Mouse (Mus musculus) stomach, embryonic 16.5 days (tissue): ENCODE results near the gene Gphn. TPM values are rescaled to one million over a fixed set of nuclear protein-coding genes. Genes with fewer than 3 reads are reported as not detected.

ENCODE experiments used
- ATAC-seq: fragments of 200-750 bp; cut with Nextera tagmentation; 2 replicates; pipeline ENCODE4 v1.8.0; 2017; ENCODE audit warnings: moderate number of reproducible peaks, moderate TSS enrichment; ENCODE audit not compliant: insufficient read depth, low FRiP score
- H3K27ac ChIP-seq: fragments of 300-500 bp; sonication (generic); 2 replicates; pipeline ENCODE4 v1.5.1; 2014; ENCODE audit warnings: low read length
- H3K27me3 ChIP-seq: fragments of 300-500 bp; sonication (generic); 2 replicates; pipeline ENCODE4 v1.6.1; 2014; ENCODE audit warnings: low read length, control low read depth, mixed read lengths; ENCODE audit not compliant: control insufficient read depth, insufficient read depth
- H3K36me3 ChIP-seq: fragments of 300-500 bp; sonication (generic); 2 replicates; pipeline ENCODE4 v1.6.1; 2014; ENCODE audit warnings: low read length; ENCODE audit not compliant: control insufficient read depth, insufficient read depth
- H3K4me1 ChIP-seq: fragments of 300-500 bp; sonication (generic); 2 replicates; pipeline ENCODE4 v1.6.1; 2014; ENCODE audit warnings: low read length, control low read depth, mixed read lengths; ENCODE audit not compliant: control insufficient read depth, insufficient read depth
- H3K4me2 ChIP-seq: fragments of 300-500 bp; sonication (generic); 2 replicates; pipeline ENCODE4 v1.6.1; 2014; ENCODE audit warnings: low read depth, low read length, mixed read lengths
- H3K4me3 ChIP-seq: fragments of 300-500 bp; sonication (generic); replicated peaks from 2 replicates; pipeline ENCODE4 v1.5.1; 2014; ENCODE audit warnings: mild to moderate bottlenecking, low read length
- H3K9ac ChIP-seq: fragments of 300-500 bp; sonication (generic); 2 replicates; pipeline ENCODE4 v1.6.1; 2014; ENCODE audit warnings: low read length
- H3K9me3 ChIP-seq: fragments of 300-500 bp; sonication (generic); replicated peaks from 2 replicates; pipeline ENCODE4 v1.6.1; 2016; ENCODE audit warnings: low read length, control low read depth; ENCODE audit not compliant: control insufficient read depth
- WGBS: fragments of 180-500 bp; shearing (Covaris S2); extraction: QIAGEN DNeasy Blood & Tissue Kit; methylation state at CpG from one replicate; pipeline ENCODE4 v1.1.7; 2014; 5-methylcytosine and 5-hydroxymethylcytosine counted together
- polyA plus RNA-seq: library from polyadenylated mRNA; unstranded; fragments of >200 nt; fragmentation: Nextera tagmentation; extraction: Ambion mirVana; gene quantifications from 2 replicates; pipeline ENCODE4 v1.2.1, GENCODE M21; 2015

Gphn gene
- polyA plus RNA-seq, 1 experiment from 2014 or later, result 18.3 TPM

DNA sequence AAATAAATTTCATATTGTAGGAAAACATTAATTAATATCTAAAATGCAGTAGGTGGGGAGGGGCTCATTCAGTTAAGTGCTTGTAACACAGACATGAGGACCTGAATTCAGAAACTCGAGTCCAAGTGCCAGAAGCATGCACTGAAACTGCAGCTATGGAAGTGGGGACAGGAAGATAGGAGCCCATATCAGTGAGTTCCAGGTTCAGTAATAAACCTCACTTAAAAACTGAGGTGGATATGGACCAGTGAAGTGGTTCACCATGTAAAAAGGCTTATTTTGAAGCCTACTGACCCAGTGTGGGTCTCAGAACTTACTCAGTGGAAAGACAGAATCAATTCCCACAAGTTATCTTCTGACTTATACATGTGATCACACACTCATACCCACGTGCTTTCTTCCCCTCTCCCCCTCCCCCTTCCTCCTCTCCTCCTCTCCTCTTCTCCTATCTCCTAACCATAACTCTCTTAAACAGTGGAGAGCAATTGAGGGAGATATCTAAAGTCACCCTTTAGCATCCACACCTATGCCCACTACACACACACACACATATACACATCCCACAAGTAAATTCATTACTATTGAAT, 433.6 kb downstream of the Gphn start:
- Histone ChIP-seq H3K27ac (no peak overlapping the region), H3K4me3 (no peak overlapping the region), H3K9me3 (no peaks in the 10 kb centered on the region), H3K4me2 (no peak overlapping the region), H3K27me3 (no peaks in the 10 kb centered on the region), H3K36me3 (no peaks in the 10 kb centered on the region), H3K9ac (no peak overlapping the region), H3K4me1 (no peaks in the 10 kb centered on the region)
- 51% methylated on average over 2 of the region's 2 CpGs for WGBS
- no peak for ATAC-seq

DNA sequence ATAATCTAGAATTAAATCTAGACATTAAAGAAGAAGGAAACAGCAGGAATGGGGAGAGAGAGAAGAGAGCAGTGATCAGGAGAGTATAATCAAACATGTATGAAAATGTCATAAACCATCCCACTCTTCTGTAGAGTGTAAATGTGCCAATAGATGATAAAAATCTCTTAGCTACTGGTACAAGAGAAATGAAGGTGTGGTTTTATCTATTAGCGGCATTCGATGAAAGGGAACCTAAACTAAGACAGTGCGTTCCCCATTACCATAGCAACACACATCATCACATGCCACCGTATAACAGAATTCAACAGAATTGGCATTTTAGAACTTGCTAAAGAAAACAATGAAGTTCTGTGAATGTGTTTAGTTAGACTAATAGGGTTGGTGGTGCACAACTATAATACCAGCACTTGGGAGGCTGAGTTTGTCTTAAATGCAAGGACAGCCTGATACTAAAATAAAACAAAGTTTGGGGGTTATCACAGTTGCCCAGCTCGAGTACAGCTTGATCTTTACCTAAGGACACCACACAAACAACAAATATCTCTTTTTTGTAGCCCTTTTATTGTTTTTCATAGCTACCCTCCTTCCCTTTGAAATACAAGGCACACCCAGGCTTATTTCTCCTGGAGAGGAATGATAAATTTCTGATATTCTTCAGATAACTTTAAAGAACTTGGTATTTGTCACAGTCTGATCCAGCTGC, 452.1 kb downstream of the Gphn start:
- 84% methylated on average over 5 of the region's 5 CpGs for WGBS
- Histone ChIP-seq H3K27me3 (no peaks in the 10 kb centered on the region), H3K36me3 (no peaks in the 10 kb centered on the region), H3K9me3 (no peaks in the 10 kb centered on the region), H3K4me3 (no peak overlapping the region), H3K9ac (no peak overlapping the region), H3K27ac (no peak overlapping the region), H3K4me1 (no peaks in the 10 kb centered on the region), H3K4me2 (no peak overlapping the region)
- no peak for ATAC-seq

DNA sequence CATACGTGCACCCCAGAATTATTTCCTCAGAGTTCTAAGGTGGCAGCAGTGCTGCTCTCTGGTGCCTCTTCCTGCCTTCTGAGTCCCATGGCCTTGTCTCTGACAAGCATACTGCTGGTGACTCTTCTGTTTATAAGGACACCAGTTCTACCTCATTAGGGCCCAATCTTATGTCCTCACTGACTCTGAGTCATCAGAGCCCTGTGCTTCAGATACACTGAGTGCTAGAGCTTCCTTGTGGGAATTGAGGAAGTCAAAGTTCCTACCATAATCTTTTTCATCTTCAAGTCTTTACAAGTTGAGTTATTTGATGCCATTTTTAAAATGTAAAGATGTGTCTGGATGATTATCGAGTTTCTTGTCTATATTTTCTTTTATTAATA, 452.6 kb downstream of the Gphn start:
- Histone ChIP-seq H3K36me3 (no peaks in the 10 kb centered on the region), H3K27me3 (no peaks in the 10 kb centered on the region), H3K4me1 (no peaks in the 10 kb centered on the region), H3K4me2 (no peak overlapping the region), H3K9me3 (no peaks in the 10 kb centered on the region), H3K27ac (no peak overlapping the region), H3K9ac (no peak overlapping the region), H3K4me3 (no peak overlapping the region)
- ATAC-seq, result no peak
- 87% methylated on average over 2 of the region's 2 CpGs for WGBS

DNA sequence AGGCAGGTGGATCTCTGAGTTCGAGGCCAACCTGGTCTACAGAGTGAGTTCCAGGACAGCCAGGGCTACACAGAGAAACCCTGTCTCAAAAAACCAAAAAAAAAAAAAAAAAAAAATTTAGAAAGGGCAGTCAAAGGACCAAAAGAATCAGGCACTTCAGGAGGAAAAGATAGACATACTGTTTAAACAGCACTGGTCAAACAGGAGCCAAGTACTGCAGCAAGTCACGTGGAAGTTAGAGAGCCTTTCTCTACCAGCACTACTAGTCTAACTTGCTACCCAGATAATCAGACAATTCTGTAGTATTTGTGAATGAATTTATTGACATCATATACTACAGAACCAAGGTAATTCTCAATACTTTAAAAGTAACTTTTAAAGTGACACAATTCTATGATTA, 454.9 kb downstream of the Gphn start:
- WGBS, result 83% methylated on average over 2 of the region's 2 CpGs
- Histone ChIP-seq H3K36me3 (no peaks in the 10 kb centered on the region), H3K27ac (no peak overlapping the region), H3K9me3 (no peaks in the 10 kb centered on the region), H3K9ac (no peak overlapping the region), H3K4me1 (no peaks in the 10 kb centered on the region), H3K27me3 (no peaks in the 10 kb centered on the region), H3K4me2 (no peak overlapping the region), H3K4me3 (no peak overlapping the region)
- ATAC-seq, result no peak

DNA sequence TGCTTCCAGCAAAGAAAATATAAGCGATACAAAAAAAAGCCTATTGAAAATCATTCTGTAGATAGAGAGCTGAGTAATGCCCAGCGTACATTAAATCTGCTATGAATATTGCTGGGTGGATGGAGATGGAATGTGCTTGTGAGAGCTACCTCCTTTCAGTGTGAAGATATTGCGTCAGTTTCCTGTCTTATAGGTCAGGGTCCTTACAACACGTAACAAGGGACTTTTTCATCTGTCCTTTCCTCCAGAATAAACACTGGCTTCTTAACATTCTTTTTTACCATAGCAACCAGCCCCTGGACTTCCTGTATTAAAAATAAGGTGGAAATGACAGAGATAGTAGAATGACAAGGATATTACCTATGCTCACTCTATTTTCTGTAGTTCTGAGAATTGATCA, 456.1 kb downstream of the Gphn start:
- H3K4me1 ChIP-seq, result no peaks in the 10 kb centered on the region
- H3K9me3 ChIP-seq, result no peaks in the 10 kb centered on the region
- ATAC-seq, result no peak
- H3K9ac ChIP-seq, result no peak overlapping the region
- no peak overlapping the region for H3K4me2 ChIP-seq
- no peaks in the 10 kb centered on the region for H3K27me3 ChIP-seq
- H3K4me3 ChIP-seq, result no peak overlapping the region
- no peak overlapping the region for H3K27ac ChIP-seq
- whole genome bisulfite sequencing, result 67% methylated on average over 4 of the region's 4 CpGs
- no peaks in the 10 kb centered on the region for H3K36me3 ChIP-seq

DNA sequence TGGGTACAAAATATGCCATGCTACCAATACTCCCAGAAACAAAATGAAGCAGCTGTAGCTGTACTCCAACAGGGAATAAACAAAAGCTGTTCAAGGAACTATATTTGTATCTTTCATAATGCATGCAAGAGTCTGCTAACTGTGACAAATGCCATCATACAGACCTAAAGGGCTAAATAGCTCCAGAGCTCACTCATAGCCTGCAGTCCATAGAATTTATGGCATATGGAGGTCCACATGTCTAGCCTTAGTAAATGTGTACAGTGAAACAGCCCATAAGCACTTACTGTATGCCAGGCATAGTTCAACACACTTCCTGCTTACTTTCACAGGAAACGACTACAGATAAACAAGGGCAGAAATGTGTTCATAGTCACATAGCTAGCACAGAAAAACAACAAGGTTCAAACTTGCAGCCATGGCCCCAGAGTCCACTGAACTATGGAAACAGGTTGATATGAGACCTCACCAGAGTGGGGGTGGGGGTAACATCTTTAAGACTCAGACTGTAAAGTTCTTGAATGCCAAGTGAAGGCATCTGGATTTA, 459.6 kb downstream of the Gphn start:
- H3K36me3 ChIP-seq, result no peaks in the 10 kb centered on the region
- H3K27ac ChIP-seq, result no peak overlapping the region
- no peaks in the 10 kb centered on the region for H3K9me3 ChIP-seq
- ATAC-seq, result no peak
- WGBS, result 60% methylated on average over 1 of the region's 1 CpGs
- H3K9ac ChIP-seq, result no peak overlapping the region
- no peak overlapping the region for H3K4me3 ChIP-seq
- H3K4me2 ChIP-seq, result no peak overlapping the region
- no peaks in the 10 kb centered on the region for H3K27me3 ChIP-seq
- H3K4me1 ChIP-seq, result no peaks in the 10 kb centered on the region

DNA sequence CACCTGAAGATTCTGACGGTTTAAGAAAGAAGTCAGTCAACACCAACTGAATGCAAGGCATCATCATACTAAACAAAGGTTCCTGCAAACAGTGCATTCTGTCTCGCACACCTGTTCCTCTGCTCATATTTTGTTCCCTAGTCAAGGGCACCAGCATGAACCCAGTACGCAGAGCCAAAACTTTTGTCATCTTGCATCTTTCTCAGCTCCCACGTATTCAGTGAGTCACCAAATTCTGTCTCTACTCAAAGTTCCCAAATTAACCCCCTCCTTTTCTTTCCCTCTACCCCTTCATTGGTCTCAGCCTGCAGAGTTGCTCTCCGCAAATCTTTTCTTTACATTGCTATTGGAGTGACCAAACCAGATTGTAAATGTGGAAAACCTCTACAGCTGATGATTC, 462.7 kb downstream of the Gphn start:
- no peak for ATAC-seq
- H3K27me3 ChIP-seq, result no peaks in the 10 kb centered on the region
- no peak overlapping the region for H3K4me2 ChIP-seq
- H3K4me1 ChIP-seq, result no peaks in the 10 kb centered on the region
- WGBS, result 80% methylated on average over 5 of the region's 5 CpGs
- H3K4me3 ChIP-seq, result no peak overlapping the region
- H3K27ac ChIP-seq, result no peak overlapping the region
- H3K9ac ChIP-seq, result no peak overlapping the region
- H3K9me3 ChIP-seq, result no peaks in the 10 kb centered on the region
- no peaks in the 10 kb centered on the region for H3K36me3 ChIP-seq

DNA sequence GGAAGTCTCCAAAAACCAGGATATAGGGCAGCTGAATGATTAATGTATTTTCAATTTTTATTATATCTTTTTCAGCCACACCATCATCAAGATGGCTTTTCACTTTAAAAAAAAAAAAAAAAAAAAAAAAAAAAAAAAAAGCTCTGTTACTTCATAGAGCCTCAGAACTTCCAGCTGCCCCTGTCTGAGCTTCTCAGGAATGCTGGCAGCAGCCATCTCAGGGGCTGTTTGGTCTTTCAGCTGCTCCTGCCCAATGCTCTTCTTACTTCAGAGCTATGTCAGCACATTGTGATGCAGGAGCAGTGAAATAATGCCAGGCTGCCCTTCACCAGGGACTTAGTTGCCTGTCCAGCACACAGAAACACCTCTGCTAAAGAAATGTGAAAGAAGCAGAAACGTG, 465.1 kb downstream of the Gphn start, which contains the start of gene Fam71d:
TSS of gene Fam71d (plus strand) at position 211 of the 400 bp plus-strand sequence.
- Histone ChIP-seq H3K36me3 (no peaks in the 10 kb centered on the region), H3K27ac (no peak within 1 kb of the TSS), H3K27me3 (no peaks in the 10 kb centered on the region), H3K4me1 (no peaks in the 10 kb centered on the region), H3K9me3 (no peaks in the 10 kb centered on the region), H3K4me3 (no peak within 1 kb of the TSS), H3K4me2 (no peak within 1 kb of the TSS), H3K9ac (no peak within 1 kb of the TSS)
- WGBS, result 64% methylated on average over 1 of the region's 1 CpGs
- ATAC-seq, result no peak

DNA sequence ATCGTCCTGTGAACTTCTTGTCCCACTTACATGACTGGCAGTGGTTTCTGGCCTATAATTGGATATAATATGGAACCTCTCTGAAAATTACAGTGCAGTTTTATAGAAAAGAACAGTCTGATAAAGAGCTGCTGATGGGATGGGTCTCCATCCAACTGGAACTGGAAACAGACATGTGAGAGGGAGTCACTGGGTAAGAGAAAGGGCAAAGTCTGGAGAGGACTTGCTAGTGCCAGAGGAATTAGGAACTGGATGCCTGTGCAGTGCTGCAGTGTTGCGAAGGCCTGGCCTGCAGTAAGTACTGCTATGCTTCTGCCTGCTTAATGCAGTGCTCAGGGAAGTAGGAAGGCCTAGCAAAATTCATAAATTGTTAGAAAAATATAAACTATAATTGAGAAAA, 467.1 kb downstream of the Gphn start:
- no peaks in the 10 kb centered on the region for H3K9me3 ChIP-seq
- 92% methylated on average over 2 of the region's 2 CpGs for WGBS
- H3K27me3 ChIP-seq, result no peaks in the 10 kb centered on the region
- no peaks in the 10 kb centered on the region for H3K36me3 ChIP-seq
- H3K9ac ChIP-seq, result no peak overlapping the region
- H3K4me2 ChIP-seq, result no peak overlapping the region
- H3K4me1 ChIP-seq, result no peaks in the 10 kb centered on the region
- no peak for ATAC-seq
- no peak overlapping the region for H3K27ac ChIP-seq
- H3K4me3 ChIP-seq, result no peak overlapping the region
